Mouse (Mus musculus) hindbrain, embryonic 14.5 days (tissue): Measurements from ENCODE around the gene Otud3. TPM values are rescaled to one million over a fixed set of nuclear protein-coding genes. Genes with fewer than 3 reads are reported as not detected.

Experiments
- ATAC-seq: fragments of 200-750 bp; cut with Nextera tagmentation; 2 replicates; pipeline ENCODE4 v1.8.0; 2017; ENCODE audit warnings: moderate number of reproducible peaks, mild to moderate bottlenecking, moderate TSS enrichment, moderate library complexity; ENCODE audit not compliant: low FRiP score
- DNase-seq: peaks from one replicate; pipeline ENCODE4 v3.0.0-alpha.2; 2015; ENCODE audit warnings: low spot score
- H3K27ac ChIP-seq: fragments of 300-500 bp; sonication (generic); 2 replicates; pipeline ENCODE4 v1.5.1; 2014; ENCODE audit warnings: mild to moderate bottlenecking, moderate library complexity
- H3K27me3 ChIP-seq: fragments of 300-500 bp; sonication (generic); 2 replicates; pipeline ENCODE4 v1.6.1; 2014; ENCODE audit warnings: mild to moderate bottlenecking, low read length, mixed read lengths; ENCODE audit not compliant: control insufficient read depth, insufficient read depth
- H3K36me3 ChIP-seq: fragments of 300-500 bp; sonication (generic); replicated peaks from 2 replicates; pipeline ENCODE4 v1.6.1; 2014; ENCODE audit not compliant: control insufficient read depth, insufficient read depth
- H3K4me1 ChIP-seq: fragments of 300-500 bp; sonication (generic); replicated peaks from 2 replicates; pipeline ENCODE4 v1.6.1; 2014; ENCODE audit warnings: antibody characterized with exemption, low read length, mixed read lengths; ENCODE audit not compliant: control insufficient read depth, insufficient read depth
- H3K4me2 ChIP-seq: fragments of 300-500 bp; sonication (generic); replicated peaks from 2 replicates; pipeline ENCODE4 v1.6.1; 2014; ENCODE audit warnings: mild to moderate bottlenecking, moderate library complexity
- H3K4me3 ChIP-seq: fragments of 300-500 bp; sonication (generic); replicated peaks from 2 replicates; pipeline ENCODE4 v1.5.1; 2014; ENCODE audit warnings: mild to moderate bottlenecking, low read length
- H3K9ac ChIP-seq: fragments of 300-500 bp; sonication (generic); 2 replicates; pipeline ENCODE4 v1.6.1; 2014
- H3K9me3 ChIP-seq: fragments of 300-500 bp; sonication (generic); 2 replicates; pipeline ENCODE4 v1.6.1; 2016; ENCODE audit warnings: low read length; ENCODE audit not compliant: control insufficient read depth
- WGBS: fragments of 180-500 bp; shearing (Covaris S2); extraction: QIAGEN DNeasy Blood & Tissue Kit; methylation state at CpG from one replicate; pipeline ENCODE4 v1.1.7; 2014; 5-methylcytosine and 5-hydroxymethylcytosine counted together
- polyA plus RNA-seq: library from polyadenylated mRNA; unstranded; fragments of >200 nt; fragmentation: Nextera tagmentation; extraction: Ambion mirVana; gene quantifications from 2 replicates; pipeline ENCODE4 v1.2.1, GENCODE M21; 2014

The Otud3 gene
- polyA plus RNA-seq, 1 experiment from 2014 or later: 3.3 TPM

- no peaks in the 10 kb centered on the region for H3K27me3 ChIP-seq
- ATAC-seq: no peak
- H3K9ac ChIP-seq: no peak overlapping the region
- no peaks in the 10 kb centered on the region for H3K4me1 ChIP-seq
- no peaks in the 10 kb centered on the region for H3K36me3 ChIP-seq
- no peak overlapping the region for H3K4me3 ChIP-seq
- 83% methylated on average over 10 of the region's 10 CpGs for WGBS
- DNase-seq: no peak
- no peak overlapping the region for H3K4me2 ChIP-seq
- H3K27ac ChIP-seq: no peak overlapping the region
- H3K9me3 ChIP-seq: no peaks in the 10 kb centered on the region
Measured at GRCm38 (mm10) chr4:138938495-138939269, 24.9 kb upstream of the Otud3 start.

DNA sequence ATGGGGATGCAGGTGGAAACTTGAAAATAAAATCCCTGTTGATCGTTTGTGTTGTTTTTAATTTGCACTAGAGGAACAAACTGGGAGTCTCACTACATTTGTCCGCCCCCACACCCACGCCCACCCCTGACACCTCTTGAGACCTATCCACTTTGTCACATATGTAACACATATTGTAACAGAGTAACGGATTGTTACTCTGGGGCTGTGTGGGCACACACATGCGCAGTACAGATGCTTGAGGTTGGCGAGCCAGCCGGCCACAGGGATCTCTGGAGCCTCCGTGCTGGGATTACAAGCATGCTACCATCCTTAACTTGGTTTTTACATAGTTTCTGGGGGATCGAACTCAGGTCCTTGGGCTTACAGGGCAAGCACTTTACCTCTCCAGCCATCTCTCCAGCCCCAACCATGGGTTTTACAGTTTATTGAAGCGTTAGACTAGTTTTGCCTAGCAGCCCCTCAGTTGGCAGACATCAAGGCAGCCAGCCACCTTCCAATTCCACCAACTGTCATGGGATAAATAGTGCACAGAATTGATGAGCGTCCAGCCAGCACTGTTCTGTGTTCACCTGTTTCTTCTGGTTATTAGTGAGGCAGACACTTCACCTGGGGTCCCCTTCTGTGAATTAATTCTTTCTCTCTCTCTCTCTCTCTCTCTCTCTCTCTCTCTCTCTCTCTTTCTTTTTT lies 20.9 kb upstream of the Otud3 start:
- Histone ChIP-seq H3K9me3 (no peaks in the 10 kb centered on the region), H3K27ac (no peak overlapping the region), H3K27me3 (no peaks in the 10 kb centered on the region), H3K4me1 (no peaks in the 10 kb centered on the region), H3K4me3 (no peak overlapping the region), H3K4me2 (no peak overlapping the region), H3K36me3 (no peaks in the 10 kb centered on the region), H3K9ac (no peak overlapping the region)
- WGBS: 87% methylated on average over 11 of the region's 11 CpGs
- DNase-seq (no peak), ATAC-seq (no peak)

- Histone ChIP-seq H3K4me1 (no peaks in the 10 kb centered on the region), H3K9me3 (no peaks in the 10 kb centered on the region), H3K4me3 (no peak overlapping the region), H3K4me2 (no peak overlapping the region), H3K36me3 (no peaks in the 10 kb centered on the region), H3K9ac (no peak overlapping the region), H3K27me3 (no peaks in the 10 kb centered on the region), H3K27ac (no peak overlapping the region)
- DNase-seq (no peak), ATAC-seq (no peak)
- WGBS: 79% methylated on average over 3 of the region's 3 CpGs
Measured at GRCm38 (mm10) chr4:138933862-138934261, 20.1 kb upstream of the Otud3 start.

- Histone ChIP-seq H3K4me3 (no peak overlapping the region), H3K9ac (no peak overlapping the region), H3K27me3 (no peaks in the 10 kb centered on the region), H3K9me3 (no peaks in the 10 kb centered on the region), H3K4me2 (no peak overlapping the region), H3K4me1 (no peaks in the 10 kb centered on the region), H3K27ac (no peak overlapping the region), H3K36me3 (no peaks in the 10 kb centered on the region)
- WGBS: 62% methylated on average over 2 of the region's 2 CpGs
- DNase-seq (no peak), ATAC-seq (no peak)
Measured at GRCm38 (mm10) chr4:138925561-138925960, 11.8 kb upstream of the Otud3 start.

DNA sequence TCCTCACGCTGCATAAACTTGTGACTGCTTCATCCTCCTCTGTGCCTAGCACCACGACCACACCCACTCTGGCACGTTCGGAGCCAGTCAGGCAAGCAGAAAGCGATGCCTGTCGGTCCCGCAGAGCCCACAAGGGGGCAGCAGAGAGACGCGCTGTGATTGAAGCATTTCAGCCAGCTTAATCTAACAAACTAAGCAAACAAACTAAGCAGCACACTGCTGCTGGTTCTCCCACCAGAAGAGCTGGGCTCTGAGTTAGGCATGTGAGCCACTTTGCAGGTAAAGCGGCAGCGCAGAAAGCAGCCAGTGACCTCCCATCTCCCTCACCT lies 8.3 kb upstream of the Otud3 start:
- DNase-seq (peak; percentile 99), ATAC-seq (peak; percentile 77; the same call in 1 of the 2 replicates)
- H3K4me3 ChIP-seq: peak overlapping the region; percentile 20
- H3K27me3 ChIP-seq: no peaks in the 10 kb centered on the region
- 1% methylated on average over 11 of the region's 11 CpGs for WGBS
- no peaks in the 10 kb centered on the region for H3K36me3 ChIP-seq
- H3K9me3 ChIP-seq: no peaks in the 10 kb centered on the region
- no peak overlapping the region for H3K27ac ChIP-seq
- H3K9ac ChIP-seq: no peak overlapping the region
- peak overlapping the region; percentile 56 for H3K4me2 ChIP-seq
- no peaks in the 10 kb centered on the region for H3K4me1 ChIP-seq

GRCm38 (mm10) chr4:138921254-138922130 lies 7.7 kb upstream of the Otud3 start:
- no peak overlapping the region; the same call in 1 of the 2 replicates for H3K27ac ChIP-seq
- H3K9me3 ChIP-seq: no peaks in the 10 kb centered on the region
- H3K4me3 ChIP-seq: peak overlapping the region; percentile 20
- no peak for DNase-seq
- H3K36me3 ChIP-seq: no peaks in the 10 kb centered on the region
- peak; percentile 51; the same call in 1 of the 2 replicates for ATAC-seq
- H3K27me3 ChIP-seq: no peaks in the 10 kb centered on the region
- H3K4me1 ChIP-seq: no peaks in the 10 kb centered on the region
- 31% methylated on average over 20 of the region's 20 CpGs for WGBS
- 0 out of 2 replicates have a peak overlapping the region, but pooled peaks have one; percentile 28 for H3K9ac ChIP-seq
- peak overlapping the region; percentile 56 for H3K4me2 ChIP-seq

- WGBS: 88% methylated on average over 9 of the region's 9 CpGs
- Histone ChIP-seq H3K4me2 (no peak overlapping the region), H3K27me3 (no peaks in the 10 kb centered on the region), H3K4me3 (no peak overlapping the region), H3K9ac (no peak overlapping the region), H3K4me1 (peaks cover 9% of the 10 kb centered on the region), H3K9me3 (no peaks in the 10 kb centered on the region), H3K27ac (no peak overlapping the region), H3K36me3 (no peaks in the 10 kb centered on the region)
- ATAC-seq (no peak), DNase-seq (no peak)
Measured at GRCm38 (mm10) chr4:138917282-138917681, 3.5 kb upstream of the Otud3 start.

DNA sequence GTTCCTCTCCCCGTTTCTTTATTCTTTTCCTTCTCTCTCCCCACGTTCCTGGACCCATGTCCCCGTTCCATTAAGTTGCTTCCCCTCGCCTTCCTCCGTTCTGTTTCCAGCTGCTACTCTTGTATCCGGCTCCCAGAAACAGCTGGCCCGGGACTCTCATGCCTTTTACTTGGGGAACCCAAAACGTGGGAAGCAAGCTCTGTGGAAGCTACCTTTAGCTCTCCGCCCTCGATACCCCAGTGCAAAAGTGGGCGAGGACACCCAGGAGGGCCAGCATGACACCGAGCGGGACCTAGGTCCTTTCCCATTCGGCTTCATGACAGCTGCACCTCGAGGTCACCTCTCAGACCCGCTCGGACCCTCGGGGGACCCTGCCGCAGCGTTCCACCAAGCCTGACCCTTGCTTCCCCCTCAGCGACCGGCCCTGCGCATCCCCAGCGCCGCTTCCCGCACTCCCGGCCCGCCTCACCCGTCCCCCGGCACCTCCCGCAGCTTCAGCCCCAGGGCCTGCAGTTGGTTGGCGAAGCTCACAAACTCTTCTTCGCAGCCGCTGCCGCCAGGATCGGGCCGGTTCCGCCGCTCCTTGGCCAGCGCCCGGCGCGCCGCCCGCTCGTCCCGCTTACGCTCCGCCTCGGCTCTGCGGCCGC lies 481 bp downstream of the Otud3 start:
- Histone ChIP-seq H3K4me2 (peak overlapping the region; percentile 95), H3K9me3 (no peaks in the 10 kb centered on the region), H3K4me1 (peaks cover 10% of the 10 kb centered on the region), H3K4me3 (peak overlapping the region; percentile 96), H3K9ac (peak overlapping the region; percentile 91), H3K27ac (peak overlapping the region; percentile 80), H3K27me3 (no peaks in the 10 kb centered on the region), H3K36me3 (peaks cover 15% of the 10 kb centered on the region; the same call in 1 of the 2 replicates)
- DNase-seq: no peak
- WGBS: 1% methylated on average over 43 of the region's 52 CpGs
- ATAC-seq: peak; percentile 63; the same call in 1 of the 2 replicates
